Mouse (Mus musculus) megakaryocyte-erythroid progenitor cell, adult 5-6 weeks (primary cell): ENCODE results near the gene Nab1. TPM values are rescaled to one million over a fixed set of nuclear protein-coding genes. Genes with fewer than 3 reads are reported as not detected.
A peak's percentile ranks its signal among the peaks of the same experiment; 100 is the strongest.
"Not testable (repeated sequence)": the region's sequence is repeated elsewhere in the genome, so short reads cannot be mapped to it uniquely, and the experiment has no call there.

Experiments used
- ATAC-seq: replicated peaks from 2 replicates; pipeline ENCODE4 v1.8.0; 2016; ENCODE audit warnings: mild to moderate bottlenecking, inconsistent platforms; ENCODE audit not compliant: severe bottlenecking, poor library complexity, low FRiP score, low TSS enrichment
- total RNA-seq, 2 experiments: library from RNA; stranded (forward) in 1 of 2; stranded (reverse) in 1 of 2; fragments of 200-1000, 215-1000 nt in 1 of 2; fragments of >200 nt in 1 of 2; fragmentation: Nextera tagmentation in 1 of 2; gene quantifications; 2 replicates each; pipeline ENCODE4 v1.2.3; 2014 to 2017

Gene Nab1
- total RNA-seq (2014; fragmentation: Nextera tagmentation): 11.5 and 12.1 TPM in 2 replicates
- total RNA-seq (2017): 22.5 and 29.8 TPM in 2 replicates

DNA sequence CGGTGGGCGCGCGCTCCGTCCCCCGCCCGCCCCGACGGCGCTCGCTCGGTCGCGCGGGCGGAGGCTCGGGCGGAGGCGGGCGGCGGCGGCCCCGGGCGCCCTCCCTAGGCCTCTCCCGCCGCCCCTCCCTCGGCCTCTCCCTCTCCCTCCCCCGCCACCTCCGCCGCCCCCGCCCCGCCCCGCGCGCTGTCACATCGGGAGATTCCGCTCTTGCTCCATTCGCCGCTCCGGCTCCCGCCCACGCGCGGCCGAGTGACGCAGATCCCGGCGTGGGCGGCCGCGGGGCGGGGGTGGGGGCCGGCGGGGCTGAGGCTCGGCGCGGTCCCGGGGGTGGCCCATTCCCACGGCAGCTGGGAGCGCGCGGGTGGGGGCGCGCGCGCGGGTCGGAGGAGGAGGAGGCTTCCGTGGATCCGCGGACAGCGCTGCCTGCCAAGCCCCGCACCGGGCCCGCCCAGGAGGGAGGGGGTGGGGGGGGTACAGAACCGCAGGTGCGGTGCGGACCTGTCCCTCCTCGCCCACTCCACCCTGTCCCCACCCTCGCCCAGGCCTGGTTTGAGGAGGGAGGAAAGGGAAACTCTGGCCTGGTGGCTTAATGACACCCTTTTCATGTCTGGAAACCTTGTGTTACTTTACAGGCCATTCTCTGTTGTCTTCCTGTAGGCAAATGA, at the start of gene Nab1:
Nab1 (minus strand) TSS at position 366 of the 668 bp plus-strand sequence.
- peak; percentile 54 for ATAC-seq

DNA sequence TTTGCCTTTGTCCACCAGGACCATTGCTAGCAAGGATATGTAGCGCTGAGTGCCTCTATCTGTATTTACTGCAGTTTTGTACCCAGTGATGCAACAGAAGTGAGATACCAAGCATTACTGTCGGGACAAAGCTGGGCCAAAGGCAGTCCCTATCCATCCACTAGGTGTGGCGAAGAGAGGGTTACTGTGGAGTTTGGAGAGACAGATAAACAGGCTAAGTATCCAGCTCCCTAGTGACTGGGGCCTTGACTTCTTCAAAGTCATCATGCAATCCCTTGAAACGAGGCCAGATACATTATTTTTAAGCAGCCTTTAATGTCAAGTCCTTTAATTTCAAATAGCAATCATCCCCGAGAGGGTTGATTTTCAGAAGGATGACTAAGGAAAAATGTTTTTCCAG, 47.0 kb upstream of the Nab1 start:
- ATAC-seq: no peak

DNA sequence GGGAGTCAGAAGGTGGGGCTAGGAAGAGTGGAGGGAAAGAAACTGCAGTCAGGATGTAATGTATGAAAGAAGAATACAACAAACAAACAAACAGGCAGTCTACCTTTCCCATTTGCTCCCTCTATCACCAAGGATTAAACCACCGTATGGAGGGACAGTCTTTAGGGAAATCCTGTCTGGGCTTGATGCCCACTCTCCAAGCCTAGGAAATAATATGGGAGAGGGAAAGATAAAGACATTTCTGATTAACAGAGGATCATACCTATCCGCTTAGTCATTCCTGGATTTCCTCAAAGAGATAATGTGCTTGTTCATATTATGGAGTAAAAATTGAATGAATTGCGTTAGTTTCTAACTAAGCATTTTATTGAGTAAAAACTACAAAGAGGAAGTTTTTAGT, 46.3 kb upstream of the Nab1 start:
- no peak for ATAC-seq

DNA sequence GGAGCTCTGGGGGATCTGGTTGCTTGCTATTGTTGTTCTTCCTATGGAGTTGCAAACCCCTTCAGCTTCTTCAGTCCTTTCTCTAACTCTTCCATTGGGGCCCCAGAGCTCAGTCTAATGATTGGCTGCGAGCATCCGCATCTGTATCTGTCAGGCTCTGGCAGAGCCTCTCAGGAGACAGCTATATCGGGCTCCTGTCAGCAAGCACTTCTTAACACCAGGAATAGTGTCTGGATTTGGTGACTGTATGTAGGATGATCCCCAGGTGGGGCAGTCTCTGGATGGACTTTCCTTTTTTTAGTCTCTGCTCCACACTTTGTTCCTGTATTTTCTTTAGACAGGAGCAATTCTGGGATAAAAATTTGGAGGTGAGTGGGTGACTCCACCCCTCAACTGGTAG, 39.6 kb upstream of the Nab1 start:
- ATAC-seq: not testable (repeated sequence)

DNA sequence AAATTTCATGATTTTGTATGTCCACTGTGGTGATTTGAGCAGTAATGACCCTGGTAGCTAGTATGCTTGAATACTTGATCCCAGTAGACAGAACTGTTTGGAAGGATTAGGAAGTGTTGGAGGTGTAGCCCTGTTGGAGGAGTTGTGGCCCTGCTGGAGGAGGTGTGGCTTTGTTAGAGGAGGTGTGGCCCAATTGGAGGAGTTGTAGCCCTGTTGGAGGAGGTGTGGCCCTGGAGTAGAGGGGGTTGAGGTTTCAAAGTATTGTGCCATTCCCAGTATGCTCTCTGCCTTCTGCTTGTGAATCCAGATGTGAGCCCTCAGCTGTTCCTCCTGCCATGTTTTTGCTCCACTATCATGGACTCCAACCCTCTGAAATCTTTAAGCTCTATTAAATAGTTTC, 29.5 kb upstream of the Nab1 start:
- peak; percentile 55; the same call in 1 of the 2 replicates for ATAC-seq

DNA sequence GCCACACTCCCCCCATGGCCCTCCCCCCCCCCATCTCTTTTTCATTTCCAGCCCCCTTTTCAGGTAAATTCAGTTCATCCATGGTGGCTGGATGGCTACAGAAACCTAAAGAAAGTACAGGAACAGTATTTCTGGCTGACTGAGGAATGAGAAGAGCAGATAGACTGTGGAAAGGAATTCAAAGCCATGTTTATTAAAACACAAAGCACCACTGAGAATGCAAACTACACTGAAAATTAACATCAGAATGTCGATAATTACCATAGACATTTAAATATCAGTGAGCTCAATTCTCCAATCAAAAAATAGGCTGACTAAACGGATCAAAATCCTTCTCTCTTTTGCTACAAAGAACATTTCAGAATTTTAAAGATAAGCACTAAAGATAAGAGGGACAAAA, 27.2 kb upstream of the Nab1 start:
- no peak for ATAC-seq

DNA sequence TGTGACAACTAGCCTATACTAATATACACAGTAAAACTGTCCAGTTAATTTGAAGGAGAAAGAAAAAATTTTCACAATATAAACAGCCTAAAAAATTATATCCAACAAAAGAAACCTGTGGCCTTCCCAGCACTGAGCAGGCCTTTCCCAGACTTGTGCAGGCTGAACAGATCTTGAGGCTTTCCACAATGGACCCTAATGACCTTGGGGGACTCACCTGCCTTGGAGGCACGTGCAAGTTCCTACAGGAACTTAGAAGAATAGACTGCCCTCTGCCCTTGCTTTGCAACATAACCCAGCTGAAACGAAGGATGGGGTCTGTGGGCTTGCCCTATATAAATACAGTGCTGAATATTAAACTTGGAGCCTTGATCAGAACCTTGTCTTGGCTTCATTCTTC, 26.8 kb upstream of the Nab1 start:
- ATAC-seq: no peak

DNA sequence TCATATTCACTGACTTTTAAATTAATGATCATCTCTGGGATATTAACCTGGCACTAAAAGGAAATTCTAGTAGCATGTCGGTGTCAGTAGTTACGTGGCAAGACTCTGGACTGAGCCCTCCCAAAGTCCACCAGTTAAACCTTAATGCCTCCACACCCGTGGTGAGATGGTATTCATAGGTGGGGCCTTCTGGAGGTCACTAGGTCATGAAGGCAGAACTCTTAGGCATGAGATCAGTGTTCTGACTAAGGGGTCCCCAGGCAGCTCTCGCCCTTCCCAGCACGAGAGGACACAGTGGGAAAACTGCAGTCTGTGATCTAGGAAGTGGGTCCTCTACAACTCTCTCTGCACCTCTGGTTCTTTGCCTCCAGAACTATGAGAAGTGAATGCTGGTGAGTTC, 24.2 kb upstream of the Nab1 start:
- ATAC-seq: no peak

DNA sequence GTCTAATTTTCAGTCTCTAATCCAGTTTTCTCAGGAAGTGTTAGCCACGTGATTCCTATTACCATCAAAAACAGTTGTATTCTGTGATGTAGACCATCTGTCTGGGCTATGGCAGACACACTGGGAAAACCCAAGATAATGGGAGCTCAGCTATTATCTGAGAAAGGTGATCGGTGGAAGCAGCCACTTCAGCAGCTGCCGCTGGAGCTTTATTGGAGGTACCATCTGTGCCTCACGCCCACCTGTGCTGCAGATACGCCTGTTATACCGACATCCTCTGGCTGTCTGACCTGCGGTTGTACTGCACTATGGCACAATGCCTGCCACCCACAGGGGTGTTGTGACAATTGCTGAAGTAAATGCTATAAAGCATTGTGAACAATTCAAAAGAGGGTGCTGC, 23.7 kb upstream of the Nab1 start:
- ATAC-seq: no peak

DNA sequence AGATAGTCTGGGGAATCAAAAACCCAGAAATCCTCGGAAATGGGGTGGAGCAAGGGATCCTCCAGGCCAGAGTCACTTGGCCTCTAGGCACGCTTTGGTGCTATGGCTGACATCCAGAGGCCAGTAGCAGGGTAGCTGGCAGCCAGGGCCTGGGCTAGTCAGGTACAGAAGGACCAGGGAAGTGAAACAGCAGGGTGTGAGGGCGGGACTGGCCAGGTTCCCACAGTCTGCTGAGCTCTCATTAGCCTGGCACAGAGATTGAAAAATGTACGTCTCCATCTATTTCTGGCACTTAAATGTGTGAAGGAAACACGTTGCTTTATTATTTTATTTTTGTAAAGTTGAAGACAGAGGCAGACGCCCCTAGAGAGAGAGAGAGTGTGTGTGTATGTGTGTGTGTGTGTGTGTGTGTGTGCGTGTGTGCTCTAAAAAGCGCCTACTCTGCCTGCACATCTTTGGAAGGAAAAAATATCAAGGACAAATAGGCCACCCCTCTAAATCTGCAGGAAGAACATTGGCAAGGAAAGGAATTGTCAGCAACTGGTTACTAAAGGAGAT, 21.0 kb upstream of the Nab1 start:
- ATAC-seq: no peak

DNA sequence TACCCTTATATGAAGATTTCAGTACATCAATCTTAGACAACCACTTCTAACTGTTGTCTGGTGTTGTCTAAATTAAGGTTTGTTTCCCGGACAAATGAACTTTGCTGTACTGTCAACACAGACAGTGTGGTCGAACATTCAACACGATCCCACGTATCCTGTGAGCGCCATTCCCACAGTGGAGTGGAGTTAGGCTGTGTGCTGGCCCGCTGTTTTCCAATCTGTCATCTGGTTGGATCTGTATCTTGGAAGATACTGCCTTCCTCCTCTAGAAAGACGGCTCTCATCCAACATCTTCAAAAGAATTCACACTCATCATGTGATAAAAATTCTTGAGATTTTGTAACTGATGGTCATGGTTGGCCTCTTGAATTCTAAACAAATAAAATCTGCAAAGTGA, 19.7 kb upstream of the Nab1 start:
- no peak for ATAC-seq

DNA sequence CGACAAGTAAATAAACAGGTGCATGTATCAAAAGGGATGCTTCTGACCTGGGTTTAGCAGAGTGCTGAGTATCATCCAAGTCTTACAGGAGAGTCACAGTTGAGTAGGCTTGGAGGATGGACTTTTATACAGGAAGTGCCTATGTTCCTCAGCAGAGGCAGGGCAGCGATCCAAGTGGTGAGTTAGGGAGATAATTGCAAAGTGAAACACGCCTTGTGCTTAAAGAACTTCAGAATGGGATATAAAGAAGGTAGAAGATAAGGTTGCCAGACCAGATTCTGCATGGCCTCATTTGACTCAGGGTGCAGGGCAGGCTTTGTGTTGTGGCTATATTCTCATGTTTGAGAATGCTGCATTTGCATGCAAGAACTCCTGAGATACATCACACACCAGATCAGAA, 14.8 kb upstream of the Nab1 start:
- ATAC-seq: peak; percentile 94

DNA sequence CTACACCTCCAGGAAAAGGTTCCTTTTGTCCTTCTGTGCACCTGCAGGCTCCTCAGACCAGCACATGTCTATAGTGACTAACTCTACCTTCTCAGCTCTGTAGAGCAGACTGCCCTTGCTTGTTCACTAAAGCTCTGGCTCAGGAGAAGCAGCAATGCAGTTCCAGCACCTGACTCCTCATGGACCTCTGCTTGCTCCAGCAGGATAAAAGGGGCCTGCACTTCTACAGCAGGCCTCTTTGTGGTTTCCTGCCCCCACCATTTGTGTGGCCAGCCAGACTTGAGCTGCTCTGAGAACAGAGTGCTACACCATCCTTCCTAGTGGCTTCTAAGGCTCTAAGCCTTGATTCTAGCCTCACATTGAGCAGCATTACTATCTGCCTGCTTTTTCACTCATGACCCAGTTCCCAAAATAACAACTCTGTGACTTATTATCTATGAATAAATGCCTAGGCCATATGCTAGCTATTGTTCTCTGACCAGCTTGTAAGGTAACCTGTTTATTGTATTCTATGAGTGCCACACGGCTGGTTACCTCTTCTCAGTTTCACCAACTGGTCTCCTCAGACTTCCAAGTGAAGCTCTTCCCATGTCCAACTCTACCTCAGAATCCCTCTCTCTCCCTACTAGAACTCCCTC, 11.4 kb upstream of the Nab1 start:
- 0 out of 2 replicates have a peak, but pooled peaks have one; percentile 5 for ATAC-seq

DNA sequence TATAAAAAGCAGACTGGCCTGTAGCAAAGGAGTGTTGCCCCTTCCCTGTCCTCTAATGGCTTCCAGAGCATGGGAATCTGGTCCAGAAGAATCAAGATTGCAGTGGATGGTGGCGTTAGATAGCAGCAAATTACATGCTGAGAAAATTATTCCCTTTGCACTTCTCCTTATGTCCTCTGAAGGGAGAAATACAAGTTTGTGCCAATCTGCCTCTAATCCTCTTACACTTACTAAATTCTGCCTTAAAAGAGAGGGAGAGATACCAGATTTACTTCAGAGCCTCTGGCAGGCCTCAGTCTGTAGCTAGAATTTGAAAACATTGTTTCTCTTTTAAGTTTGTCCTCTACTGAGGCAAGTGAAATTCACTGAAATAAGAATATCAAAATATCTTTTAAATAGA, 5.7 kb upstream of the Nab1 start:
- no peak for ATAC-seq

DNA sequence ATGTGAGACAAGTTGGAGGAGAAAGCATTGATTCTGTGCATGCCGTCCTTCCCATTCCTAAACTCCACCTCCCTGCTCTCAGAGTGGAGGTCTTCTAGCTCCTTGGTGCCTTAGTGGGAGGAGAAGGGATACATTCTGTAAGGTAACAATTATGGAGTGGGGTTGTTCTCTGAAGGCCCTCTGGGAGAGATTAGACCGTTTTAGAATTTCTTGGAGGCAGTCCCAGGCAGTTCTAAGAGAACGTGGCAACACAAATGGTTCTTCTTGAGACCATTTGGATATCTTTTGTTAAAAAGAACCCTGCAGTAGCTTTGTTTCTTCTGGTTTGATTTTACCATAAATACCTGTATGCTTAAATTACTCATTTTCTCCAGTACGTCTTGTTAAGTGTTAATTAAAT, 1.8 kb upstream of the Nab1 start:
- ATAC-seq: no peak

DNA sequence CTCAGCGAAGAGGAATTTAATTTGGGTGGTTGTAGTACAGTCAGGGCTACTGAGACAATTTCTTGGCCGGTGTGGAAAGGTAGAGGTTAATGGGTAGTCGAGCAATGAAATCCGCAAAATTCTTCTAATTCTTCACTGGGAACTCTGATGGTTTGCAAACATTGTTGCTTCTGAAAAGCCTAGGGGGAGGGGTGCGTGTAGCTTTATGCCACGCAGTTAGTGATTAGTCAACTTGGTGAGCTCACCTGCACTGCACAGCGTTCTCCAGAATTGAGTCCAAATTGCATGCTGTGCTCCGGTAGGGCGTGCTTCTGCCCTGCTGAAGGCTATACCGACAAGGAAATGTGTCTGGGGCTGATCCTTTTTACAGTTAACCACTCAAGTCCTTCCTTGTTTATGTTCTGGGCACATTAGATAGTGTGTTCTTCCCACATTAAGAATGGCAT, 1.2 kb upstream of the Nab1 start:
- peak; percentile 50 for ATAC-seq

DNA sequence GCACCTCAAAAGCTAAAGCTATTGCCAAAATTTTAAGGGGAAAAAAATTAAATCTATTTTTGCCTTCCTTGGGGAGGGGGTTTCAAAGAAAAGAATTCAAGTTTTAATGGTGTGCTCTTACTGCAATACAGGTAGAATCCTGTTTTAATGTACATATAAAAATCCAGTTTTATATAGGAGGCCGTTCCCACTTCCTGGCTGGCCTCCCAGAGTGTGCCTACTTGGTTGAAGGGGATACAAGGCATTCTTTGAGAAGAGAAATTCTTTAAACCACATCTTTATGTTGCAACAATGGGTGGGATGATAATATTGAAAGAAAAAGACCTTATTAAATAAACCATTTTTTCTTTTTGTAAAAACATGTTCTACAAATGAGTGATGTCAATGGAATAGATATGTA, 611 bp upstream of the Nab1 start:
- ATAC-seq: no peak

DNA sequence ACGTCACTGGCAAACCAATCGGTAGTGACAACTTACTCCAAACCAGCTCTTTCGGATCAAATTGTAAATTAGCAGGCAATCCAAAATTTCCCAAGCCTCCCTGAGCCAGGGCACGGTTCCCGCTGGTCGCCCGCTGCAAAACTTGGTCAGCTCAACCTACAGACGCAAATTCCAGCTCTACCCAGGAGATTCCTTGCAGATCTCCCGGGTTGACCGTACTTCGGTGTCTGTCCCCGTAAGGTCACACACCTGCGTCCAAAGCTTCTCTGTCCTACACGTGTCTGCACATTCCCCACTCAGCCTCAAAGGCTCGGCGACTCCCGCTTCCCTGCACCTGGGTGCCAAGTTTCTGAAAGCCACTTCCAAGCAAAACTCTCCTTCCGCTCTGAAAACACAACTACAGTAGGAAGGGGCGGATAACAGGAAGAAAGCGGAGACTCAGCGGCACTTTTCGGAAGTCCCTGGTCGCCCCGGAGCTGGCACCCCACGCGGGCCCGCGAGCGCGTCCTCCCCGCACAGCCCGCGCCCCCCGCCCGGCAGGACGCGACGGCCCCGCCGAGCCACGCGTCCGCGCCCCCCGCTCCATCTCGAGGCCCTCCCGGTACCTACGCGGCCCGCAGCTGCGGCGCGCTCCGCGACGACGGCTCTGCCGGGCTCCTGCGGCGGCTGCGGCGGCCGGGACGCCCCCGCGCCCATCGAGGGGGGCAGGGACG, 722 bp downstream of the Nab1 start:
- ATAC-seq: peak; percentile 39

DNA sequence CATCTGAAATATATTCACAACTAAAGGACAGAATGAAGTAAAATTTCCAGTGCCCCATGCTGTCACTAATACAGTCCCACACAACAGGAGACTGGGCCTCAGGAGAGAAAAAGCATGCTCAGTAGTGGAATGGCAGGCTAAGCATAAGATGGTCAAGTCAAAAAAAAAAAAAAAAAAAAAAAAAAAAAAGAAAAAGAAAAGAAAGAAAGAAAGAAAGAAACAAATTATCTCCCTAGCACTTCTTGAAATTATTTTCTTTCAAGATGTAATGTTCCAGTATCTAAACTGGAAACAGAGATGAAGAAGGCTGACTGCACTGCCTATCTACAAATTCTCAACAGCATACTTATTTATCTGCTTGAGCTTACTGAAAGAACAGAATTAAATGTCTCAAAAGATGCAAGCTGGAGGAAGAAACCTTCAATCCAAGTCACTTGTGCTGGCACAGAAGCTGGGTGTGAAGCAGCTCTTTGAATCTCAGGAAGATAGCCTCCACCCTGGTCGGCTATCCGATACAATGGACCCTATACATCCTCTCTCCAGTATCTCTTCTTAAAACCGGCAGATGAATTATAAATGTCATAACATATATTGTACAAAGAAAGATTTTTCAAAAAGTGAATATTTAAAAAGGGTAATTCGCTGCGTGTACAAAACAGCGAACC, 1.6 kb downstream of the Nab1 start:
- ATAC-seq: no peak
